Mouse (Mus musculus): ENCODE data around the gene Etv6. TPM values are rescaled to one million over a fixed set of nuclear protein-coding genes. Genes with fewer than 3 reads are reported as not detected.

Etv6 gene
- polyA plus RNA-seq, 2 experiments: 13.9 to 16.5 TPM

- no peak overlapping the region for H3K4me2 ChIP-seq (replicated peaks; ENCODE audit: low read depth, low read length, severe bottlenecking)
- 63% methylated on average over 12 of the region's 12 CpGs for WGBS
- ATAC-seq (ENCODE audit: low FRiP score, low read depth): no peak
- no peaks in the 10 kb centered on the region for H3K9me3 ChIP-seq (ENCODE audit: control insufficient read depth, low read length)
- DNase-seq (ENCODE audit: low spot score): no peak
- no peaks in the 10 kb centered on the region for H3K4me1 ChIP-seq (ENCODE audit: control insufficient read depth, insufficient read depth, low read length)
- no peak for TF ChIP-seq POLR2A (IDR thresholded peaks at IDR 0.05; ENCODE audit: borderline replicate concordance, extremely low read depth, insufficient read depth, insufficient read length)
- H3K4me3 ChIP-seq (replicated peaks; ENCODE audit: low read length): no peak overlapping the region
- no peak overlapping the region for H3K27ac ChIP-seq (replicated peaks; ENCODE audit: low read depth, low read length)
- H3K36me3 ChIP-seq (ENCODE audit: control insufficient read depth, insufficient read depth, low read length): no peaks in the 10 kb centered on the region
- 0 out of 2 replicates have a peak overlapping the region, but pooled peaks have one; percentile 16 for H3K9ac ChIP-seq (ENCODE audit: low read depth, low read length, severe bottlenecking)
- H3K27me3 ChIP-seq (ENCODE audit: control insufficient read depth, insufficient read depth, low read length): no peaks in the 10 kb centered on the region
Measured at GRCm38 (mm10) chr6:134060811-134061210, 25.3 kb downstream of the Etv6 start.

- ATAC-seq (ENCODE audit: low FRiP score, low read depth) (no peak), DNase-seq (ENCODE audit: low spot score) (no peak)
- Histone ChIP-seq H3K27me3 (ENCODE audit: control insufficient read depth, insufficient read depth, low read length) (no peaks in the 10 kb centered on the region), H3K9me3 (ENCODE audit: control insufficient read depth, low read length) (no peaks in the 10 kb centered on the region), H3K4me2 (replicated peaks; ENCODE audit: low read depth, low read length, severe bottlenecking) (no peak overlapping the region), H3K9ac (ENCODE audit: low read depth, low read length, severe bottlenecking) (no peak overlapping the region), H3K4me3 (replicated peaks; ENCODE audit: low read length) (no peak overlapping the region), H3K4me1 (ENCODE audit: control insufficient read depth, insufficient read depth, low read length) (no peaks in the 10 kb centered on the region), H3K27ac (replicated peaks; ENCODE audit: low read depth, low read length) (no peak overlapping the region), H3K36me3 (ENCODE audit: control insufficient read depth, insufficient read depth, low read length) (peaks cover 4% of the 10 kb centered on the region; the same call in 1 of the 2 replicates)
- 87% methylated on average over 11 of the region's 11 CpGs for WGBS
- no peak for TF ChIP-seq POLR2A (IDR thresholded peaks at IDR 0.05; ENCODE audit: borderline replicate concordance, extremely low read depth, insufficient read depth, insufficient read length)
Measured at GRCm38 (mm10) chr6:134065018-134065725, 29.7 kb downstream of the Etv6 start.

DNA sequence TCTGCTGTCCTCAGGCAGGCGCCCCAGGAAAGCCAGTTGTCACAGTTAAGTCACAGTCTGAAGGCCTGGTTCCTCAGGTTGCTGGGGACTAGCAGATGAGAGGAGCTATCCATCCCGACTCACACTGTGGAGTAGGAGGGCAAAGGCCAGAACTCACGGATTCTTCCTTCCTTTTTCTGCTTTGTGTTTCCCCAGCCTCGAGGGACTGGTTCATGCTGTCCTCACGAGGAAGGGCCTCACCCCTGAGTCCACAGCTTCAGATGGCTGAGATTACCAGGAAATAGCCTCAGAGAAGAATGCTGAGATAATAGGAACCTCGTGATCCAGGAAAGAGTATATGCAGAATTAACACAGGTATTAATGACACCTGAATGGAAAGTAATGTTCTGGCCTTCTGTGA, 30.6 kb downstream of the Etv6 start:
- ATAC-seq (ENCODE audit: low FRiP score, low read depth) (no peak), DNase-seq (ENCODE audit: low spot score) (no peak)
- H3K27ac ChIP-seq (replicated peaks; ENCODE audit: low read depth, low read length): no peak overlapping the region
- 56% methylated on average over 6 of the region's 6 CpGs for WGBS
- no peak overlapping the region for H3K4me2 ChIP-seq (replicated peaks; ENCODE audit: low read depth, low read length, severe bottlenecking)
- TF ChIP-seq POLR2A (IDR thresholded peaks at IDR 0.05; ENCODE audit: borderline replicate concordance, extremely low read depth, insufficient read depth, insufficient read length): no peak
- no peaks in the 10 kb centered on the region for H3K27me3 ChIP-seq (ENCODE audit: control insufficient read depth, insufficient read depth, low read length)
- H3K9ac ChIP-seq (ENCODE audit: low read depth, low read length, severe bottlenecking): no peak overlapping the region
- H3K36me3 ChIP-seq (ENCODE audit: control insufficient read depth, insufficient read depth, low read length): peaks cover 4% of the 10 kb centered on the region; the same call in 1 of the 2 replicates
- no peaks in the 10 kb centered on the region for H3K9me3 ChIP-seq (ENCODE audit: control insufficient read depth, low read length)
- H3K4me3 ChIP-seq (replicated peaks; ENCODE audit: low read length): no peak overlapping the region
- H3K4me1 ChIP-seq (ENCODE audit: control insufficient read depth, insufficient read depth, low read length): no peaks in the 10 kb centered on the region

GRCm38 (mm10) chr6:134066996-134067395, 31.5 kb downstream of the Etv6 start:
- ATAC-seq (ENCODE audit: low FRiP score, low read depth): no peak
- DNase-seq (ENCODE audit: low spot score): no peak
- 91% methylated on average over 4 of the region's 4 CpGs for WGBS
- no peak overlapping the region for H3K9ac ChIP-seq (ENCODE audit: low read depth, low read length, severe bottlenecking)
- H3K36me3 ChIP-seq (ENCODE audit: control insufficient read depth, insufficient read depth, low read length): peaks cover 4% of the 10 kb centered on the region; the same call in 1 of the 2 replicates
- no peaks in the 10 kb centered on the region for H3K9me3 ChIP-seq (ENCODE audit: control insufficient read depth, low read length)
- no peak overlapping the region for H3K27ac ChIP-seq (replicated peaks; ENCODE audit: low read depth, low read length)
- H3K4me3 ChIP-seq (replicated peaks; ENCODE audit: low read length): no peak overlapping the region
- no peak for TF ChIP-seq POLR2A (IDR thresholded peaks at IDR 0.05; ENCODE audit: borderline replicate concordance, extremely low read depth, insufficient read depth, insufficient read length)
- H3K4me1 ChIP-seq (ENCODE audit: control insufficient read depth, insufficient read depth, low read length): no peaks in the 10 kb centered on the region
- H3K27me3 ChIP-seq (ENCODE audit: control insufficient read depth, insufficient read depth, low read length): no peaks in the 10 kb centered on the region
- H3K4me2 ChIP-seq (replicated peaks; ENCODE audit: low read depth, low read length, severe bottlenecking): no peak overlapping the region

GRCm38 (mm10) chr6:134067536-134067935, 32.0 kb downstream of the Etv6 start:
- no peaks in the 10 kb centered on the region for H3K27me3 ChIP-seq (ENCODE audit: control insufficient read depth, insufficient read depth, low read length)
- ATAC-seq (ENCODE audit: low FRiP score, low read depth): no peak
- no peak for DNase-seq (ENCODE audit: low spot score)
- no peak overlapping the region for H3K9ac ChIP-seq (ENCODE audit: low read depth, low read length, severe bottlenecking)
- TF ChIP-seq POLR2A (IDR thresholded peaks at IDR 0.05; ENCODE audit: borderline replicate concordance, extremely low read depth, insufficient read depth, insufficient read length): no peak
- H3K4me3 ChIP-seq (replicated peaks; ENCODE audit: low read length): no peak overlapping the region
- H3K4me1 ChIP-seq (ENCODE audit: control insufficient read depth, insufficient read depth, low read length): no peaks in the 10 kb centered on the region
- H3K9me3 ChIP-seq (ENCODE audit: control insufficient read depth, low read length): no peaks in the 10 kb centered on the region
- 91% methylated on average over 8 of the region's 8 CpGs for WGBS
- H3K4me2 ChIP-seq (replicated peaks; ENCODE audit: low read depth, low read length, severe bottlenecking): no peak overlapping the region
- H3K27ac ChIP-seq (replicated peaks; ENCODE audit: low read depth, low read length): no peak overlapping the region
- peaks cover 4% of the 10 kb centered on the region; the same call in 1 of the 2 replicates for H3K36me3 ChIP-seq (ENCODE audit: control insufficient read depth, insufficient read depth, low read length)
